Mouse (Mus musculus) kidney, embryonic 14.5 days (tissue): ENCODE measurements around the gene Tnni3. TPM values are rescaled to one million over a fixed set of nuclear protein-coding genes. Genes with fewer than 3 reads are reported as not detected.

Experiments used
- ATAC-seq: fragments of 200-750 bp; cut with Nextera tagmentation; 2 replicates; pipeline ENCODE4 v1.8.0; 2017; ENCODE audit warnings: moderate number of reproducible peaks, mild to moderate bottlenecking, moderate TSS enrichment, moderate library complexity; ENCODE audit not compliant: low FRiP score, low TSS enrichment
- H3K27ac ChIP-seq: fragments of 300-500 bp; sonication (generic); 2 replicates; pipeline ENCODE4 v1.5.1; 2014; ENCODE audit warnings: low read depth, mild to moderate bottlenecking, low read length, moderate library complexity, mixed read lengths
- H3K27me3 ChIP-seq: fragments of 300-500 bp; sonication (generic); 2 replicates; pipeline ENCODE4 v1.6.1; 2014; ENCODE audit warnings: mild to moderate bottlenecking, low read length; ENCODE audit not compliant: control insufficient read depth, insufficient read depth
- H3K36me3 ChIP-seq: fragments of 300-500 bp; sonication (generic); 2 replicates; pipeline ENCODE4 v1.6.1; 2014; ENCODE audit warnings: low read length, mixed read lengths; ENCODE audit not compliant: control insufficient read depth, insufficient read depth
- H3K4me1 ChIP-seq: fragments of 300-500 bp; sonication (generic); 2 replicates; pipeline ENCODE4 v1.6.1; 2014; ENCODE audit warnings: low read length, mixed read lengths; ENCODE audit not compliant: control insufficient read depth, insufficient read depth
- H3K4me2 ChIP-seq: fragments of 300-500 bp; sonication (generic); replicated peaks from 2 replicates; pipeline ENCODE4 v1.6.1; 2014; ENCODE audit warnings: low read depth, mild to moderate bottlenecking, low read length
- H3K4me3 ChIP-seq: fragments of 300-500 bp; sonication (generic); 2 replicates; pipeline ENCODE4 v1.5.1; 2014; ENCODE audit warnings: mild to moderate bottlenecking, low read length
- H3K9ac ChIP-seq: fragments of 300-500 bp; sonication (generic); 2 replicates; pipeline ENCODE4 v1.6.1; 2014; ENCODE audit warnings: low read depth, mild to moderate bottlenecking, low read length, moderate library complexity
- H3K9me3 ChIP-seq: fragments of 300-500 bp; sonication (generic); 2 replicates; pipeline ENCODE4 v1.6.1; 2016; ENCODE audit warnings: low read length; ENCODE audit not compliant: control insufficient read depth
- WGBS: fragments of 180-500 bp; shearing (Covaris S2); extraction: QIAGEN DNeasy Blood & Tissue Kit; methylation state at CpG from one replicate; pipeline ENCODE4 v1.1.7; 2014; 5-methylcytosine and 5-hydroxymethylcytosine counted together
- polyA plus RNA-seq: library from polyadenylated mRNA; unstranded; fragments of >200 nt; fragmentation: Nextera tagmentation; extraction: Ambion mirVana; gene quantifications from 2 replicates; pipeline ENCODE4 v1.2.1, GENCODE M21; 2014

Tnni3 gene
- polyA plus RNA-seq, 1 experiment from 2014 or later: 4.9 TPM

DNA sequence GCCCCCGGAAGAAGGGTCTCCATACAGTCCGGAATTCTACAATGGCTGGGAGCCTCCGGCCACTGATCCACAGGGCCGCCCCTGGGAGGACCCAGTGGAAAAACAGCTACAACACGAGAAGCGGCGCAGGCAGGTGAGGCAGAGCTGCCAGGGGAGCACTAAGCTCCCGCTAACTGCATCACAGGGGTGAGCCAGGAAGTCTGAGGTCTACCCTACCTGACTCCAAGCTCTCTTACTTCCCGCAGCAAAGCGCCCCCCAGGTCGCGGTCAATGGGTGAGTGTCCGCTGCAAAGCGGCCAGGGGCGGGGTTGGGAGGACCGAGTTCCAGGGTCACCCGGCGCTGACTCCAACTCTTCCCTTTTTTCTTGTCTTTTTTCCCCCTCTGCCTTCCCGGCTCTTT is 50.1 kb downstream of the Tnni3 start:
- 8% methylated on average over 18 of the region's 19 CpGs for WGBS
- H3K27ac ChIP-seq: no peak overlapping the region
- ATAC-seq: no peak
- peaks cover 9% of the 10 kb centered on the region for H3K4me1 ChIP-seq
- no peak overlapping the region for H3K4me2 ChIP-seq
- peaks cover 23% of the 10 kb centered on the region for H3K27me3 ChIP-seq
- no peaks in the 10 kb centered on the region for H3K9me3 ChIP-seq
- no peaks in the 10 kb centered on the region for H3K36me3 ChIP-seq
- no peak overlapping the region for H3K4me3 ChIP-seq
- H3K9ac ChIP-seq: no peak overlapping the region

DNA sequence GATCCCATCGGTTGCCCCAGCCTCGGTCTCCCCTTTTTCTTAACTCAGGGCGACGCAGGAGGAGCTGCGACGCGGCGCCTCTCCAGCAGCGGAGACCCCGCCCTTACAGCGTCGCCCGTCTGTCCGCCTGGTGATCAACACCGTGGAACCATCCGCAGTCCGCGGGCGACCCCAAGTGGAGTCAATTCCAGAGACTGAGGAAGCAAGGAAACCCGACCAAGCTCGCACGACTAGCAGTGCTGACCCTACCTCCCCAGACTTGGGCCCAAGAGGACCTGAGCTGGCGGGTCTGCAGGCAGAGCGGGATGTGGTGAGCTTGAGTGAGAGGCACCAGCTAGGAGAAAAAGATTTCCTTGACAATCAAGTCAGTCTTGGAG is 52.9 kb downstream of the Tnni3 start:
- H3K4me1 ChIP-seq: 0 out of 2 replicates have a peak, but pooled peaks cover 4% of the 10 kb centered on the region
- H3K4me2 ChIP-seq: peak overlapping the region; percentile 73
- WGBS: 1% methylated on average over 22 of the region's 24 CpGs
- peaks cover 21% of the 10 kb centered on the region for H3K27me3 ChIP-seq
- H3K9ac ChIP-seq: peak overlapping the region; percentile 35; the same call in 1 of the 2 replicates
- peak; percentile 86 for ATAC-seq
- no peaks in the 10 kb centered on the region for H3K9me3 ChIP-seq
- H3K27ac ChIP-seq: no peak overlapping the region
- no peaks in the 10 kb centered on the region for H3K36me3 ChIP-seq
- peak overlapping the region; percentile 39 for H3K4me3 ChIP-seq

DNA sequence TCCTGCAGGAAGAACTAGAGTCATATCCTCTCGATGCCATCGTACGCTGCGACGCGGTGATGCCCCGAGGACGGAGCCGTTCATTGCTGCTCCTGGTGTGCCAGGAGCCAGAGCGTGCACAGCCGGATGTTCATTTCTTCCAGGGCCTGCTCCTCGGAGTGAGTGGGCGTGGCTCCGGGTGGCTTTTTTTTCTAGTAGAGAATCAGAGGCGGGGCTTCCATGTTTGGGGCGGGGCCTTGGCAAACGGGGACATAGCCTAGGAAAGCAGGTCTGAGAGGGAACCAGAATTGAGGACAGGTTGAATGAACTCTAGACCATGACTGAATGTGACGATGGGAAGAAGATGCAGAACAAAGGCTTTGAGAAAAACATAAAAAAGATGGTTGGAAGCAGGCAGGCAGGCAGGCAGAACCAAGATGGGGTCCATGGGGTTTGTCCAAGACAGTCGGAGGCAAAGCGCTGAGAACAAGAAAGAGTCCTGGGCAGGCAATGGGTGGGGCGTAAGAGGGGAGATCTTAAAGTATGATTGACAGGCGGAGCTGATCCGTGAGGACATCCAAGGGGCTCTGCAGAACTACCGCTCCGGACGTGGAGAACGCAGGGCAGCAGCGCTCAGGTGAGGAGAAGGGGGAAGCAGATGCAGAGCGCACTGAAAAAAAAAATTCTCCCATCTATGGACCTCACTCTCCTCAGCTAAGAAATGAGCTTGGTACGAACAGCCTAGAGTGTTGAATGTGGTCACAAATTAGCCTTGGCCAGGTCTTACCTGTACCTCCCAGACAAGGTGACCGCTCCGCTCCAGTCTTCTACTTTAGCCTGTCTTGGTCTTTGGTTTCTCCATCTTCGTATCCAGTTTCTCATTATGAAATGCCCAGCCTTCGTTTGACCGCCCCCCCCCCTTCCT is 53.5 kb downstream of the Tnni3 start:
- 3% methylated on average over 35 of the region's 35 CpGs for WGBS
- Histone ChIP-seq H3K9me3 (no peaks in the 10 kb centered on the region), H3K9ac (peak overlapping the region; percentile 35; the same call in 1 of the 2 replicates), H3K4me1 (0 out of 2 replicates have a peak, but pooled peaks cover 4% of the 10 kb centered on the region), H3K4me2 (peak overlapping the region; percentile 73), H3K4me3 (peak overlapping the region; percentile 39), H3K27ac (no peak overlapping the region), H3K36me3 (no peaks in the 10 kb centered on the region), H3K27me3 (peaks cover 21% of the 10 kb centered on the region)
- ATAC-seq: peak; percentile 67

Other genes starting within 250 kb of the Tnni3 start
- gene Ncr1, start 186.5 kb downstream of the Tnni3 start, polyA plus RNA-seq: not detected in 2 replicates
- gene Gp6, start 126.5 kb downstream of the Tnni3 start, polyA plus RNA-seq: 0.07 TPM in 2 replicates
- 23.4 and 32.9 TPM in 2 replicates for gene Rdh13, start 78.6 kb downstream of the Tnni3 start, polyA plus RNA-seq
- gene Eps8l1, start 63.6 kb downstream of the Tnni3 start, polyA plus RNA-seq: 3.0 and 6.8 TPM in 2 replicates
- 50.8 and 51.2 TPM in 2 replicates for gene Ppp1r12c, start 22.5 kb downstream of the Tnni3 start, polyA plus RNA-seq
- 13.4 and 20.6 TPM in 2 replicates for gene Tnnt1, start 7.8 kb downstream of the Tnni3 start, polyA plus RNA-seq
- 1.3 and 2.4 TPM in 2 replicates for gene Dnaaf3, start 8.2 kb upstream of the Tnni3 start, polyA plus RNA-seq
- 5.3 and 5.5 TPM in 2 replicates for gene Syt5, start 23.3 kb upstream of the Tnni3 start, polyA plus RNA-seq
- gene Ptprh, start 79.8 kb upstream of the Tnni3 start, polyA plus RNA-seq: 0.09 TPM in 1 of 2 replicates, not detected in the other
- gene Tmem86b, start 107.2 kb upstream of the Tnni3 start, polyA plus RNA-seq: 1.0 and 1.4 TPM in 2 replicates
- 8.3 and 10.2 TPM in 2 replicates for gene Ppp6r1, start 134.8 kb upstream of the Tnni3 start, polyA plus RNA-seq
- 113 and 140 TPM in 2 replicates for gene Hspbp1, start 160.8 kb upstream of the Tnni3 start, polyA plus RNA-seq
- gene Brsk1, start 166.4 kb upstream of the Tnni3 start, polyA plus RNA-seq: 1.9 and 3.0 TPM in 2 replicates
- 0.14 TPM in 1 of 2 replicates, not detected in the other for gene Tmem150b, start 201.0 kb upstream of the Tnni3 start, polyA plus RNA-seq
- gene Kmt5c, start 215.9 kb upstream of the Tnni3 start, polyA plus RNA-seq: 59.3 and 69.2 TPM in 2 replicates
- gene Cox6b2, start 228.9 kb upstream of the Tnni3 start, polyA plus RNA-seq: 47.1 and 62.7 TPM in 2 replicates
- gene Fam71e2, start 247.1 kb upstream of the Tnni3 start, polyA plus RNA-seq: not detected in 2 replicates